8 mouse cellular contexts compared by ENCODE assay signal in genomic region chr17:23676473-23677031, GRCm38 (mm10). TPM values are rescaled to one million over a fixed set of nuclear protein-coding genes. Genes with fewer than 3 reads are reported as not detected.
DNase-seq lines count a peak whose midpoint lies in the region; ATAC-seq and TF ChIP-seq lines count a peak whose summit lies in the region.

No protein-coding gene starts in this region.

- peaks cover 9% of the 10 kb centered on the region; the same call in 1 of the 2 replicates for H3K27me3 ChIP-seq in thymus, adult 2 months (ENCODE audit: control insufficient read depth, insufficient read depth, low read length)
- peaks cover 22% of the 10 kb centered on the region for H3K27me3 ChIP-seq in kidney, embryonic 14.5 days (ENCODE audit: control insufficient read depth, insufficient read depth, low read length)

- peak overlapping the region; percentile 58 for H3K9ac ChIP-seq in kidney, embryonic 14.5 days (ENCODE audit: low read depth, low read length)

- no peaks in the 10 kb centered on the region for H3K36me3 ChIP-seq in thymus, adult 2 months (ENCODE audit: control insufficient read depth, insufficient read depth, low read length)
- H3K36me3 ChIP-seq in kidney, embryonic 14.5 days (ENCODE audit: control insufficient read depth, insufficient read depth, low read length): no peaks in the 10 kb centered on the region

- TF ChIP-seq CTCF in thymus, adult 2 months (IDR thresholded peaks at IDR 0.05; ENCODE audit: borderline replicate concordance, control insufficient read depth, extremely low read depth, insufficient read depth, low read length, poor library complexity): no peak

- H3K27ac ChIP-seq in thymus, adult 2 months (ENCODE audit: control insufficient read depth, insufficient read depth, low read length): no peak overlapping the region
- H3K27ac ChIP-seq in kidney, embryonic 14.5 days (ENCODE audit: low read depth, low read length): peak overlapping the region; percentile 30; the same call in 1 of the 2 replicates

- no peaks in the 10 kb centered on the region for H3K9me3 ChIP-seq in kidney, embryonic 14.5 days (ENCODE audit: control insufficient read depth, low read length)

- peak; percentile 5; the same call in 1 of the 2 replicates for ATAC-seq in kidney, embryonic 14.5 days (ENCODE audit: low FRiP score, low TSS enrichment)
- ATAC-seq in frontal cortex, adult (ENCODE audit: low TSS enrichment): no peak

- DNase-seq in thymus, adult 2 months: peak; percentile 35
- DNase-seq in thymus, postnatal 10 days (ENCODE audit: low spot score in 2 of 2): no peak
- DNase-seq in cerebellum, adult 9-10 months: peak; percentile 72
- peak; percentile 68 to 78 for DNase-seq in heart, adult 18-20 months
- DNase-seq in lung, postnatal 36 days: peak; percentile 62
- peak; percentile 50 for DNase-seq in thymus, postnatal 4 days

- H3K4me2 ChIP-seq in kidney, embryonic 14.5 days (replicated peaks; ENCODE audit: low read depth, low read length): peak overlapping the region; percentile 97

- H3K4me3 ChIP-seq in thymus, adult 2 months (ENCODE audit: control insufficient read depth, insufficient read depth, low read length): peak overlapping the region; percentile 74
- peak overlapping the region; percentile 58 for H3K4me3 ChIP-seq in kidney, embryonic 14.5 days (ENCODE audit: low read length)

- H3K4me1 ChIP-seq in thymus, adult 2 months (replicated peaks; ENCODE audit: control insufficient read depth, insufficient read depth, low read length): peaks cover 24% of the 10 kb centered on the region
- peaks cover 41% of the 10 kb centered on the region; the same call in 1 of the 2 replicates for H3K4me1 ChIP-seq in kidney, embryonic 14.5 days (ENCODE audit: control insufficient read depth, insufficient read depth, low read length)

- no peak for TF ChIP-seq POLR2A in thymus, adult 2 months (IDR thresholded peaks at IDR 0.05; ENCODE audit: control insufficient read depth, extremely low read depth, insufficient read depth, low read length, poor library complexity)

- WGBS in thymus, adult 2 months: under 1% methylated on average over 37 of the region's 37 CpGs
- WGBS in kidney, embryonic 14.5 days: 2% methylated on average over 37 of the region's 37 CpGs

RNA-seq across cellular contexts. Expression of gene Tnfrsf12a, which starts 0.7 kb away (rescaled TPM):
- 10.2 and 11.4 TPM in 2 replicates for polyA plus RNA-seq in thymus, adult 2 months (2012; rRNA removed)
- 10 to 100 TPM; 63.7 to 89.9 TPM for total RNA-seq in heart, adult 18-20 months (2021)
- 14.5 and 16.4 TPM in 2 replicates for polyA plus RNA-seq in kidney, embryonic 14.5 days (2014; fragmentation: Nextera tagmentation; extraction: Ambion mirVana)

RNA-seq across cellular contexts. Expression of gene Cldn6, which starts 2.5 kb away (rescaled TPM):
- polyA plus RNA-seq in thymus, adult 2 months (2012; rRNA removed): 0.47 and 0.51 TPM in 2 replicates
- not detected for total RNA-seq in heart, adult 18-20 months (2021)
- polyA plus RNA-seq in kidney, embryonic 14.5 days (2014; fragmentation: Nextera tagmentation; extraction: Ambion mirVana): 153 and 181 TPM in 2 replicates

RNA-seq across cellular contexts. Expression of gene Thoc6, which starts 2.9 kb away (rescaled TPM):
- polyA plus RNA-seq in thymus, adult 2 months (2012; rRNA removed): 78.3 and 84.5 TPM in 2 replicates
- total RNA-seq in heart, adult 18-20 months (2021): 10 to 100 TPM; 11.0 to 11.2 TPM
- polyA plus RNA-seq in kidney, embryonic 14.5 days (2014; fragmentation: Nextera tagmentation; extraction: Ambion mirVana): 53.0 and 62.9 TPM in 2 replicates

RNA-seq across cellular contexts. Expression of gene Hcfc1r1, which starts 3.2 kb away (rescaled TPM):
- polyA plus RNA-seq in thymus, adult 2 months (2012; rRNA removed): 143 and 192 TPM in 2 replicates
- 100 to 1,000 TPM; 191 to 199 TPM for total RNA-seq in heart, adult 18-20 months (2021)
- 61.9 and 83.8 TPM in 2 replicates for polyA plus RNA-seq in kidney, embryonic 14.5 days (2014; fragmentation: Nextera tagmentation; extraction: Ambion mirVana)

RNA-seq across cellular contexts. Expression of gene Cldn9, which starts 7.3 kb away (rescaled TPM):
- 1.1 and 1.9 TPM in 2 replicates for polyA plus RNA-seq in thymus, adult 2 months (2012; rRNA removed)
- not detected for total RNA-seq in heart, adult 18-20 months (2021)
- 63.7 and 65.5 TPM in 2 replicates for polyA plus RNA-seq in kidney, embryonic 14.5 days (2014; fragmentation: Nextera tagmentation; extraction: Ambion mirVana)

Comparison
In these comparisons a context has a peak if more than half of its experiments do, and no peak if none do; other contexts are left out.
1. DNase-seq: peak in thymus, adult 2 months (single experiment), cerebellum, adult 9-10 months (single experiment), heart, adult 18-20 months (2 of 2), lung, postnatal 36 days (single experiment) and thymus, postnatal 4 days (single experiment); none in thymus, postnatal 10 days (0 of 2).
2. RNA of gene Cldn6, which starts 2.5 kb away (polyA plus RNA-seq): 153 to 181 TPM in kidney, embryonic 14.5 days; 0.47 to 0.51 TPM in thymus, adult 2 months; every median in the first group is over 100 times any median in the second.